Mouse (Mus musculus) bone marrow, adult 2 months (tissue): ENCODE data around the gene Ssh2.

Experiments used
- CTCF ChIP-seq: fragments of 200-500 bp; IDR thresholded peaks from 2 replicates; pipeline ENCODE4 v1.5.1; 2011; ENCODE audit warnings: low read length, control low read depth; ENCODE audit not compliant: control insufficient read depth, insufficient read depth
- POLR2A ChIP-seq: fragments of 200-500 bp; IDR thresholded peaks from 2 replicates; pipeline ENCODE4 v1.6.1; 2011; ENCODE audit warnings: low read depth, mild to moderate bottlenecking, control low read depth, low read length, borderline replicate concordance; ENCODE audit not compliant: control insufficient read depth

GRCm38 (mm10) chr11:77349698-77350097 is 133.6 kb downstream of the Ssh2 start:
- TF ChIP-seq POLR2A, result no peak
- TF ChIP-seq CTCF, result no peak
